Mouse (Mus musculus) olfactory bulb, adult 2 months (tissue): ENCODE measurements around the gene Fn3krp. TPM values are rescaled to one million over a fixed set of nuclear protein-coding genes. Genes with fewer than 3 reads are reported as not detected.

Source experiments
- H3K27ac ChIP-seq: fragments of 200-500 bp; 2 replicates; pipeline ENCODE4 v1.5.1; 2012; ENCODE audit warnings: low read depth, low read length; ENCODE audit not compliant: insufficient read depth
- H3K4me1 ChIP-seq: fragments of 200-500 bp; 2 replicates; pipeline ENCODE4 v1.6.1; 2012; ENCODE audit warnings: low read length; ENCODE audit not compliant: control insufficient read depth, insufficient read depth
- H3K4me3 ChIP-seq: fragments of 200-500 bp; 2 replicates; pipeline ENCODE4 v1.5.1; 2012; ENCODE audit warnings: mild to moderate bottlenecking, low read depth, low read length, moderate library complexity; ENCODE audit not compliant: insufficient read depth
- CTCF ChIP-seq: fragments of 200-500 bp; IDR thresholded peaks from 2 replicates; pipeline ENCODE4 v1.5.1; 2012; ENCODE audit warnings: low read depth, mild to moderate bottlenecking, low read length, moderate library complexity; ENCODE audit not compliant: insufficient read depth
- POLR2A ChIP-seq: fragments of 200-500 bp; IDR thresholded peaks from 2 replicates; pipeline ENCODE4 v1.6.1; 2012; ENCODE audit warnings: mild to moderate bottlenecking, low read depth, low read length, moderate library complexity; ENCODE audit not compliant: insufficient read depth
- WGBS: fragments of 180-500 bp; shearing (Covaris S2); methylation state at CpG from one replicate; pipeline ENCODE4 v1.1.7; 2018; 5-methylcytosine and 5-hydroxymethylcytosine counted together
- polyA plus RNA-seq: library from polyadenylated mRNA; stranded (reverse); fragments of >200 nt; gene quantifications from 2 replicates; pipeline ENCODE4 v1.2.4, GENCODE M21; 2012; ENCODE audit warnings: low replicate concordance; ENCODE audit not compliant: missing spikeins, insufficient read depth, insufficient read length

The Fn3krp gene
- not detected in 2 replicates for polyA plus RNA-seq

GRCm38 (mm10) chr11:121420830-121421552 lies at the start of gene Fn3krp:
Gene Fn3krp, plus strand, starts transcription at chr11:121421401.
- peaks cover 8% of the 10 kb centered on the region for H3K4me1 ChIP-seq
- peak within 1 kb of the TSS; percentile 73 for H3K4me3 ChIP-seq
- TF ChIP-seq POLR2A (peak; percentile 39; the same call in 1 of the 2 replicates), CTCF (no peak)
- 1% methylated on average over 28 of the region's 28 CpGs for WGBS
- H3K27ac ChIP-seq = peak within 1 kb of the TSS; percentile 89

- Histone ChIP-seq H3K4me1 (peaks cover 13% of the 10 kb centered on the region), H3K4me3 (no peak overlapping the region), H3K27ac (no peak overlapping the region)
- no peak for TF ChIP-seq POLR2A
- 36% methylated on average over 6 of the region's 6 CpGs for WGBS
Measured at GRCm38 (mm10) chr11:121373305-121373704, 47.9 kb upstream of the Fn3krp start.

- Histone ChIP-seq H3K4me3 (no peak overlapping the region), H3K4me1 (peaks cover 13% of the 10 kb centered on the region), H3K27ac (no peak overlapping the region; the same call in 1 of the 2 replicates)
- TF ChIP-seq POLR2A (no peak), CTCF (no peak)
Measured at GRCm38 (mm10) chr11:121378644-121379043, 42.6 kb upstream of the Fn3krp start.

GRCm38 (mm10) chr11:121380294-121380693 lies 40.9 kb upstream of the Fn3krp start:
- 25% methylated on average over 6 of the region's 6 CpGs for WGBS
- Histone ChIP-seq H3K4me1 (peaks cover 10% of the 10 kb centered on the region), H3K4me3 (no peak overlapping the region), H3K27ac (peak overlapping the region; percentile 94)
- TF ChIP-seq CTCF = no peak
- TF ChIP-seq POLR2A = no peak

- Histone ChIP-seq H3K4me1 (peaks cover 3% of the 10 kb centered on the region; the same call in 1 of the 2 replicates), H3K27ac (peak within 1 kb of the TSS; percentile 87), H3K4me3 (peak within 1 kb of the TSS; percentile 73)
- TF ChIP-seq CTCF = no peak
- peak; percentile 75 for TF ChIP-seq POLR2A
- WGBS = under 1% methylated on average over 61 of the region's 61 CpGs
Measured at GRCm38 (mm10) chr11:121387750-121388553, 33.2 kb upstream of the Fn3krp start, which contains the start of gene Rab40b. Gene Rab40b, minus strand, starts transcription at chr11:121388251.

GRCm38 (mm10) chr11:121388554-121388945 lies 32.7 kb upstream of the Fn3krp start:
- no peak for TF ChIP-seq CTCF
- peak overlapping the region; percentile 73; the same call in 1 of the 2 replicates for H3K4me3 ChIP-seq
- peaks cover 3% of the 10 kb centered on the region; the same call in 1 of the 2 replicates for H3K4me1 ChIP-seq
- WGBS = 7% methylated on average over 6 of the region's 6 CpGs
- peak overlapping the region; percentile 17 for H3K27ac ChIP-seq

GRCm38 (mm10) chr11:121390793-121391192 lies 30.4 kb upstream of the Fn3krp start:
- Histone ChIP-seq H3K4me3 (no peak overlapping the region), H3K4me1 (peaks cover 3% of the 10 kb centered on the region; the same call in 1 of the 2 replicates), H3K27ac (no peak overlapping the region)
- no peak for TF ChIP-seq POLR2A
- TF ChIP-seq CTCF = no peak
- whole genome bisulfite sequencing = 53% methylated on average over 3 of the region's 3 CpGs

- TF ChIP-seq CTCF (no peak), POLR2A (no peak)
- Histone ChIP-seq H3K27ac (no peak overlapping the region), H3K4me3 (no peak overlapping the region), H3K4me1 (peaks cover 3% of the 10 kb centered on the region; the same call in 1 of the 2 replicates)
- 93% methylated on average over 3 of the region's 3 CpGs for WGBS
Measured at GRCm38 (mm10) chr11:121392405-121392804, 28.8 kb upstream of the Fn3krp start.

GRCm38 (mm10) chr11:121407366-121408155 lies 13.6 kb upstream of the Fn3krp start:
- 46% methylated on average over 3 of the region's 3 CpGs for WGBS
- peak overlapping the region; percentile 94 for H3K27ac ChIP-seq
- TF ChIP-seq POLR2A = no peak
- TF ChIP-seq CTCF = no peak
- H3K4me1 ChIP-seq = peaks cover 15% of the 10 kb centered on the region
- H3K4me3 ChIP-seq = no peak overlapping the region
